Mouse (Mus musculus): Measurements from ENCODE around the gene 1700028K03Rik. TPM values are rescaled to one million over a fixed set of nuclear protein-coding genes. Genes with fewer than 3 reads are reported as not detected.

Gene 1700028K03Rik
- polyA plus RNA-seq (2014; fragmentation: Illumina TruSeq; extraction: RNeasy Lipid Tissue Mini Kit (QIAGEN cat#74804); ENCODE audit: low read depth, low replicate concordance) = 0.24 TPM

GRCm38 (mm10) chr5:107534581-107534980 is at the start of gene 1700028K03Rik:
TSS of gene 1700028K03Rik (plus strand) at chr5:107534709.

GRCm38 (mm10) chr5:107507321-107507720 is 27.2 kb upstream of the 1700028K03Rik start, which contains the start of gene Gm42669:
TSS of gene Gm42669 (plus strand) at chr5:107507621.

GRCm38 (mm10) chr5:107597301-107598077 is 63.0 kb downstream of the 1700028K03Rik start, which contains the start of the genes Rpap2 and Glmn:
TSS of gene Rpap2 (plus strand) at chr5:107597373.
TSS of gene Glmn (minus strand) at chr5:107597888.

Other genes starting within 250 kb of the 1700028K03Rik start
- gene Tgfbr3, start 245.1 kb upstream of the 1700028K03Rik start, polyA plus RNA-seq (2014; fragmentation: Illumina TruSeq; extraction: RNeasy Lipid Tissue Mini Kit (QIAGEN cat#74804); ENCODE audit: low read depth, low replicate concordance) = 23.6 TPM
- gene Brdt, start 203.6 kb upstream of the 1700028K03Rik start, polyA plus RNA-seq (2014; fragmentation: Illumina TruSeq; extraction: RNeasy Lipid Tissue Mini Kit (QIAGEN cat#74804); ENCODE audit: low read depth, low replicate concordance) = 2.4 TPM
- gene Ephx4, start 132.0 kb upstream of the 1700028K03Rik start, polyA plus RNA-seq (2014; fragmentation: Illumina TruSeq; extraction: RNeasy Lipid Tissue Mini Kit (QIAGEN cat#74804); ENCODE audit: low read depth, low replicate concordance) = not detected
- gene Lpcat2b, start 103.2 kb upstream of the 1700028K03Rik start, polyA plus RNA-seq (2014; fragmentation: Illumina TruSeq; extraction: RNeasy Lipid Tissue Mini Kit (QIAGEN cat#74804); ENCODE audit: low read depth, low replicate concordance) = not detected
- gene Btbd8, start 96.7 kb upstream of the 1700028K03Rik start, polyA plus RNA-seq (2014; fragmentation: Illumina TruSeq; extraction: RNeasy Lipid Tissue Mini Kit (QIAGEN cat#74804); ENCODE audit: low read depth, low replicate concordance) = 6.3 TPM
- gene Gm42669, start 27.1 kb upstream of the 1700028K03Rik start, polyA plus RNA-seq (2014; fragmentation: Illumina TruSeq; extraction: RNeasy Lipid Tissue Mini Kit (QIAGEN cat#74804); ENCODE audit: low read depth, low replicate concordance) = not detected
- 27.0 TPM for gene Rpap2, start 62.7 kb downstream of the 1700028K03Rik start, polyA plus RNA-seq (2014; fragmentation: Illumina TruSeq; extraction: RNeasy Lipid Tissue Mini Kit (QIAGEN cat#74804); ENCODE audit: low read depth, low replicate concordance)
- gene Glmn, start 63.2 kb downstream of the 1700028K03Rik start, polyA plus RNA-seq (2014; fragmentation: Illumina TruSeq; extraction: RNeasy Lipid Tissue Mini Kit (QIAGEN cat#74804); ENCODE audit: low read depth, low replicate concordance) = 23.9 TPM
- gene Gfi1, start 191.3 kb downstream of the 1700028K03Rik start, polyA plus RNA-seq (2014; fragmentation: Illumina TruSeq; extraction: RNeasy Lipid Tissue Mini Kit (QIAGEN cat#74804); ENCODE audit: low read depth, low replicate concordance) = not detected